Mouse (Mus musculus) G1E (cell line): ENCODE data around the gene Gm10945.

ENCODE experiments used
- CTCF ChIP-seq: IDR thresholded peaks from 2 replicates; pipeline ENCODE4 v1.5.1; 2012; ENCODE audit warnings: low read depth, low read length, inconsistent platforms, mixed read lengths
- TAL1 ChIP-seq: conservative IDR thresholded peaks from 2 replicates; pipeline ENCODE4 v1.6.1; 2012; ENCODE audit warnings: low read depth, low read length, inconsistent platforms, mixed read lengths

DNA sequence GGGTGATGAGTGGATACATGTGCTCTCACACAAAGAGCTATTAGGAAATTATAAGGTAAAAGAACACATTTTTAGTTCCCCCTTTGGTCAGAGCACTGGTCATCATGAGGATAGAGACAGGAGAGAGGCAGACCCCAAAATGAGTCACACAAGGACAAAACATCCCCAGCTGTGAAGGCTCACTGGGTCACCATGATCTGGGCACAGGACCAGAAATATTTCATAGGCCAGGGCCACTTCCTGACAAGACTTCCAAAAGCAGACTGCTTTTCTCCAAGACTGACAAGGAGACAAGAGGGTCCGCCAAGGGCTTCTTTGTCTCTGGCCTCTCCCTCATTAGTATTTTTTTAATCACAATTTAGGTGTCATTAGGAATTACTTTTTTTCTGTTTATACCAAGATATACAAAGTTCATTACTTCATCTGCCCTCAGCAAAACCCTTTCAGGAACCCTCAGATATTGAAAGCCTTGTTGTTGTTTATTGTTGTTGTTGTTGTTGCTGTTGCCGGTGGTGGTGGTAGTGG lies at the start of gene Gm10945:
- TF ChIP-seq CTCF: no peak
- TF ChIP-seq TAL1: no peak
